Mouse (Mus musculus): ENCODE data around the gene Cdadc1. TPM values are rescaled to one million over a fixed set of nuclear protein-coding genes. Genes with fewer than 3 reads are reported as not detected.
A peak's percentile ranks its signal among the peaks of the same experiment; 100 is the strongest.

The Cdadc1 gene
- polyA plus RNA-seq, 1 experiment from 2014 or later = 37.5 TPM

DNA sequence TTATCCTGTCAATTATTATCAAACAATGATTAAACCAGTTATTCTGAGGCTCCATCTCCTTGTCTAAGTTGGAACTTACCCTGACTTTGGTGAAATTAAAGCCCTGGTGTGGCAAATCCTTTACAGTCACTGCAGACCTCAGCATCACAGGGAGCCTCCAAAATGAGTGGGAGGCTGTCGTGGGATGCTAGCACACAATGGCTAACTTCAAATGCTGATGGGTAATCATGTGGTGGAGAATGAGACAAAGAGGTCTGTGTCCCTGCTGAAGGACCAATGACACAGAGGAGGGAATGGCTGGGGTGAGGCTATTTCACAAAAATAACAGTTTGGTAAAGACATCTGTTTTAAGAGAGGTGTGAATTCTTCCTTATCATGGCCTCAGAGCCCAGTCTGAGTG, 39.9 kb downstream of the Cdadc1 start:
- H3K9me3 ChIP-seq (replicated peaks; ENCODE audit: low read length) = no peaks in the 10 kb centered on the region
- no peak overlapping the region for H3K9ac ChIP-seq (ENCODE audit: low read depth, low read length)
- WGBS = 55% methylated on average over 1 of the region's 1 CpGs
- ATAC-seq (replicated peaks; ENCODE audit: low FRiP score, low read depth) (no peak), DNase-seq (ENCODE audit: low spot score) (no peak)
- H3K36me3 ChIP-seq (ENCODE audit: insufficient read depth, low read length) = no peaks in the 10 kb centered on the region
- H3K4me2 ChIP-seq (ENCODE audit: low read length) = no peak overlapping the region
- H3K27me3 ChIP-seq (ENCODE audit: insufficient read depth, low read length) = no peaks in the 10 kb centered on the region
- no peak overlapping the region for H3K4me3 ChIP-seq (replicated peaks; ENCODE audit: low read depth, low read length)
- no peak for TF ChIP-seq CTCF (IDR thresholded peaks at IDR 0.05; ENCODE audit: low read depth)
- H3K4me1 ChIP-seq (replicated peaks; ENCODE audit: insufficient read depth, low read length) = no peaks in the 10 kb centered on the region
- no peak overlapping the region for H3K27ac ChIP-seq

DNA sequence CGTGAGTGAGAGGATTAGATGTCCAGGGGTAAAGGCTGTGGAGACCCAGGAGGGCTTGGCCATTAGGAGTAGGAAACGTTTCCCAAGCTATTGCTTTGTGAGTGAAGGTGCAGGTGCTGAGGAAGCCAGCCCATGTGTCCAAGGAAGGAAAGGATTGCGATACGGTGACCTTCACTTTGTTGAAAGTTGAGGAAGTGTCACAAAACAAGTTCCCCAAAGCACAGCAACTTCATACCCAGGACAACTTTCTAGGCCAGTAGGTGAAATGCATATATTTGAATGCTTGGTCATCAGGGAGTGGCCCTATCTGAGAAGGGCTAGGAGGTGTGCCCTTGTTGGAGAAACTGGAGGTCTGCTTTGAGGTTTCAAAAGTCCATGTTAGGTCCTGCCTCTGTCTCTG, 40.7 kb downstream of the Cdadc1 start:
- H3K4me3 ChIP-seq (replicated peaks; ENCODE audit: low read depth, low read length) = no peak overlapping the region
- no peaks in the 10 kb centered on the region for H3K27me3 ChIP-seq (ENCODE audit: insufficient read depth, low read length)
- H3K4me1 ChIP-seq (replicated peaks; ENCODE audit: insufficient read depth, low read length) = no peaks in the 10 kb centered on the region
- no peak overlapping the region for H3K27ac ChIP-seq
- TF ChIP-seq CTCF (IDR thresholded peaks at IDR 0.05; ENCODE audit: low read depth) = no peak
- H3K9ac ChIP-seq (ENCODE audit: low read depth, low read length) = no peak overlapping the region
- ATAC-seq (replicated peaks; ENCODE audit: low FRiP score, low read depth) (no peak), DNase-seq (ENCODE audit: low spot score) (no peak)
- H3K4me2 ChIP-seq (ENCODE audit: low read length) = no peak overlapping the region
- H3K9me3 ChIP-seq (replicated peaks; ENCODE audit: low read length) = no peaks in the 10 kb centered on the region
- H3K36me3 ChIP-seq (ENCODE audit: insufficient read depth, low read length) = no peaks in the 10 kb centered on the region
- WGBS = 55% methylated on average over 4 of the region's 4 CpGs

DNA sequence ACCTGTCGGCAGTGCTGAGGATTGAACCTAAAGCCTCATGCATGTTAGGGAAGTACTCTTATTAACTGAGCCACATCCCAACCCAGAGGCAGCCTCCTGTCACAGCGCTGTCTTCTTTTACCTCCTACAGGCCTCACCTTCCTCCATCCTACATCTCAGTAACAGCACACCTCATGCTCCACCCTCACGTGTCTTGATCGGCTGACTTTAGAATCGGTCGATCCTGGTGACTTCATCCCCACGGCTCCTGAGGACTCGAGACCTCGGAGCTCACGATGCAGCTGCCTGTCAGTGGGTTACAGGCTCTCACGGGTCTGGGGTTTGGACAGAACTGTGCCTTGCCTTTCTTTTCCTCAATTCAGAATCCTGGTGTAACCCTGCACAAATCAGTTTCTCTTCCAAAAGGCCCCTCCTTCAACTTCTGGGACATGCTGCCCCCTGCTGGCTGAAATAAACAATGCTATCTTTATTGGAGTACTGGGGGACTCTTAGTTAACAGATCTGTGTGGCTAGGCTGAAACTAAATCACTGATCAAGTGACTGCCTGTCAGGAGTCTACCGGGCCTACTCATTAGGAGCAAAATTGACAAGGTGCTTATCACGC, 41.7 kb downstream of the Cdadc1 start:
- peak; percentile 90 for DNase-seq (ENCODE audit: low spot score)
- H3K9me3 ChIP-seq (replicated peaks; ENCODE audit: low read length) = no peaks in the 10 kb centered on the region
- H3K27me3 ChIP-seq (ENCODE audit: insufficient read depth, low read length) = no peaks in the 10 kb centered on the region
- no peak overlapping the region for H3K9ac ChIP-seq (ENCODE audit: low read depth, low read length)
- 0 out of 2 replicates have a peak overlapping the region, but pooled peaks have one; percentile 23 for H3K4me2 ChIP-seq (ENCODE audit: low read length)
- TF ChIP-seq CTCF (IDR thresholded peaks at IDR 0.05; ENCODE audit: low read depth) = peak; percentile 94
- no peaks in the 10 kb centered on the region for H3K36me3 ChIP-seq (ENCODE audit: insufficient read depth, low read length)
- peaks cover 5% of the 10 kb centered on the region for H3K4me1 ChIP-seq (replicated peaks; ENCODE audit: insufficient read depth, low read length)
- ATAC-seq (replicated peaks; ENCODE audit: low FRiP score, low read depth) = peak; percentile 26; the same call in 1 of the 2 replicates
- H3K27ac ChIP-seq = no peak overlapping the region
- WGBS = 42% methylated on average over 13 of the region's 13 CpGs
- H3K4me3 ChIP-seq (replicated peaks; ENCODE audit: low read depth, low read length) = no peak overlapping the region

DNA sequence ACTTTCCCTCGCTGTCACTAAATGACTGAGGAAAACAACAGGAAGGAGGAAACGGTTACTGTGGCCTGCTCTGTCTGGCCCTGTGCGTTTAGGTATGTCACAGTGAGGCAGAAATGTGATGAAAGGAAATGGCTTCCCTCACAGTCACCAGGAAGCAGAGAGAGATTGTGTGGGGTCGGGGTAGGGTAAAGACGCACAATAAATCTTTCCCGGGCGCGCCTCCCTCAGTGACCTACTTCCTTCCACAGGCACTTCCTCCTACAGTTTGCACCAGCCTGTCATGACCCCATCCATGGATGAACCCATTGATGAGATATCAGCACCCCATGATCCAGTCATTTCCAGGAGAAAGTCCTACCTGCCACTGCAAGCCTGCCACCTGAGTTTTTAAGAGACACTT, 42.7 kb downstream of the Cdadc1 start:
- 45% methylated on average over 8 of the region's 8 CpGs for WGBS
- H3K4me2 ChIP-seq (ENCODE audit: low read length) = no peak overlapping the region
- H3K36me3 ChIP-seq (ENCODE audit: insufficient read depth, low read length) = no peaks in the 10 kb centered on the region
- no peak overlapping the region for H3K4me3 ChIP-seq (replicated peaks; ENCODE audit: low read depth, low read length)
- no peak overlapping the region for H3K9ac ChIP-seq (ENCODE audit: low read depth, low read length)
- peak; percentile 20 for DNase-seq (ENCODE audit: low spot score)
- TF ChIP-seq CTCF (IDR thresholded peaks at IDR 0.05; ENCODE audit: low read depth) = no peak
- no peak for ATAC-seq (replicated peaks; ENCODE audit: low FRiP score, low read depth)
- H3K27ac ChIP-seq = no peak overlapping the region
- H3K27me3 ChIP-seq (ENCODE audit: insufficient read depth, low read length) = no peaks in the 10 kb centered on the region
- no peaks in the 10 kb centered on the region for H3K9me3 ChIP-seq (replicated peaks; ENCODE audit: low read length)
- H3K4me1 ChIP-seq (replicated peaks; ENCODE audit: insufficient read depth, low read length) = peaks cover 5% of the 10 kb centered on the region

DNA sequence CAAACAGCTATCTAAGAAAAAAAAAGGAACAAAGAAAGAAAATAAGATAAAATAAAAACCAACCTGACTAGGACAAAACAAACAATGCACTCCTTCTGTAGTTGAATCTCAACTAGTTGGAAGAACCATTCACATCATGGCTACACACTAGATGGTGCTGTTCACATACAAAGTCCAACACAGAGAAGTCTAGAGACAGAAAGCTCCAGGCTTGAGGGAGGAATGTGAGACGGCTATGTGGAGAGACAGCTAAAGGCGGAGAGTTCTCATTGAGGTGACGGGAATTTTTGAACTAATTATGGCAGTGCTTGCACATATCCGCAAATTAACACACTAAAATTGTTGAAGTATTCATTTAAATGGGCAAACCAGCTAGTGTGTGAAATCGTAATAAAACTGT, 43.7 kb downstream of the Cdadc1 start:
- H3K4me1 ChIP-seq (replicated peaks; ENCODE audit: insufficient read depth, low read length) = peaks cover 5% of the 10 kb centered on the region
- H3K4me2 ChIP-seq (ENCODE audit: low read length) = no peak overlapping the region
- no peaks in the 10 kb centered on the region for H3K27me3 ChIP-seq (ENCODE audit: insufficient read depth, low read length)
- ATAC-seq (replicated peaks; ENCODE audit: low FRiP score, low read depth) (no peak), DNase-seq (ENCODE audit: low spot score) (peak; percentile 64)
- TF ChIP-seq CTCF (IDR thresholded peaks at IDR 0.05; ENCODE audit: low read depth) = peak; percentile 61
- H3K4me3 ChIP-seq (replicated peaks; ENCODE audit: low read depth, low read length) = no peak overlapping the region
- H3K36me3 ChIP-seq (ENCODE audit: insufficient read depth, low read length) = no peaks in the 10 kb centered on the region
- no peak overlapping the region for H3K27ac ChIP-seq
- no peaks in the 10 kb centered on the region for H3K9me3 ChIP-seq (replicated peaks; ENCODE audit: low read length)
- H3K9ac ChIP-seq (ENCODE audit: low read depth, low read length) = no peak overlapping the region
- 78% methylated on average over 5 of the region's 5 CpGs for WGBS

DNA sequence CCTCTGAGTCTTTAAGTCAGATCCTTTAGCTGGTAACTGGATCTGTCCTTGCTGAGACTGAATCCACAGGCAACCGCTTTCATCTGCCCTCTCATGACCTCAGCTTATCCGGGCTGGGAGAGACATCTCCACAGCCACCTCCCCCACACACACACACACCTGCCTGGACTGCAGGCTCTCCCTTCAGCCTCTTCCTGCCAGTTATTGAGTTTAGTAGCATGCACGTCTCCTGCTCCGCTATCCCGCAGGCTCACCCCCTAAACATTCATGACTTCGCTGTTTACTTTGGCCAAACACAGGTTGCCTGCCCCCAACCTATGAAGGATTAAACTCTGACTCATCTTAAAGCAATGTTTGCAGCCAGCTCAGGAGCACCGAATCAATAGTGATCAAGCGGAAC, 45.8 kb downstream of the Cdadc1 start:
- Histone ChIP-seq H3K36me3 (ENCODE audit: insufficient read depth, low read length) (no peaks in the 10 kb centered on the region), H3K9me3 (replicated peaks; ENCODE audit: low read length) (no peaks in the 10 kb centered on the region), H3K9ac (ENCODE audit: low read depth, low read length) (no peak overlapping the region), H3K4me1 (replicated peaks; ENCODE audit: insufficient read depth, low read length) (peaks cover 8% of the 10 kb centered on the region), H3K4me3 (replicated peaks; ENCODE audit: low read depth, low read length) (no peak overlapping the region), H3K4me2 (ENCODE audit: low read length) (no peak overlapping the region), H3K27ac (no peak overlapping the region), H3K27me3 (ENCODE audit: insufficient read depth, low read length) (no peaks in the 10 kb centered on the region)
- peak; percentile 57 for DNase-seq (ENCODE audit: low spot score)
- WGBS = 20% methylated on average over 8 of the region's 8 CpGs
- no peak for TF ChIP-seq CTCF (IDR thresholded peaks at IDR 0.05; ENCODE audit: low read depth)
- no peak for ATAC-seq (replicated peaks; ENCODE audit: low FRiP score, low read depth)

DNA sequence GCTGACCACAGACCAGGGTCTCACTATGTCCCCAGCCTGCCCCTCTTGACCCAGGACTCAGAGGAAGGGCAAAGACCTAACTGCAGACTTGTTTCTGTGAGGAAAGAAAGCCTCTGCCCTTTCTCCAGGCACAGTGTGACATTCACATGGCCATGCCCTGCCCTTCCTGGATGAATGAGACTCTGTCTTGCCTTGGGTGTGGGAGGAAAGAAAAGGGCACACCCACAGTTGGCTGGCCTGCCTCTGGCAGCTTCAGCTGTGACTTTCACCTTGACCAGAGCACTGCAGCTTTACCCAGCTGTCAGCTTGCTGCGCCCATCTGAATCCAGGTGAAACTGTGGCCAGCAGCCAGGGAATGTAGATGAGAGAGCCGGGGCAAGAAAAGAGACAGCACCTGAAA, 46.9 kb downstream of the Cdadc1 start:
- Histone ChIP-seq H3K4me1 (replicated peaks; ENCODE audit: insufficient read depth, low read length) (peaks cover 8% of the 10 kb centered on the region), H3K9ac (ENCODE audit: low read depth, low read length) (no peak overlapping the region), H3K27ac (no peak overlapping the region), H3K36me3 (ENCODE audit: insufficient read depth, low read length) (no peaks in the 10 kb centered on the region), H3K9me3 (replicated peaks; ENCODE audit: low read length) (no peaks in the 10 kb centered on the region), H3K27me3 (ENCODE audit: insufficient read depth, low read length) (no peaks in the 10 kb centered on the region), H3K4me3 (replicated peaks; ENCODE audit: low read depth, low read length) (no peak overlapping the region), H3K4me2 (ENCODE audit: low read length) (no peak overlapping the region)
- DNase-seq (ENCODE audit: low spot score) (no peak), ATAC-seq (replicated peaks; ENCODE audit: low FRiP score, low read depth) (no peak)
- WGBS = 70% methylated on average over 2 of the region's 2 CpGs
- no peak for TF ChIP-seq CTCF (IDR thresholded peaks at IDR 0.05; ENCODE audit: low read depth)
